Mouse (Mus musculus) liver, embryonic 14 days (tissue): ENCODE data around the gene Slc25a27. TPM values are rescaled to one million over a fixed set of nuclear protein-coding genes. Genes with fewer than 3 reads are reported as not detected.

Source experiments
- polyA plus RNA-seq: library from polyadenylated mRNA; depleted of rRNA; stranded (reverse); fragments of >200 nt; gene quantifications from 2 replicates; pipeline ENCODE4 v1.2.3, GENCODE M21; 2012; rRNA removed

Slc25a27 gene
- polyA plus RNA-seq: 0.48 and 0.58 TPM in 2 replicates

DNA sequence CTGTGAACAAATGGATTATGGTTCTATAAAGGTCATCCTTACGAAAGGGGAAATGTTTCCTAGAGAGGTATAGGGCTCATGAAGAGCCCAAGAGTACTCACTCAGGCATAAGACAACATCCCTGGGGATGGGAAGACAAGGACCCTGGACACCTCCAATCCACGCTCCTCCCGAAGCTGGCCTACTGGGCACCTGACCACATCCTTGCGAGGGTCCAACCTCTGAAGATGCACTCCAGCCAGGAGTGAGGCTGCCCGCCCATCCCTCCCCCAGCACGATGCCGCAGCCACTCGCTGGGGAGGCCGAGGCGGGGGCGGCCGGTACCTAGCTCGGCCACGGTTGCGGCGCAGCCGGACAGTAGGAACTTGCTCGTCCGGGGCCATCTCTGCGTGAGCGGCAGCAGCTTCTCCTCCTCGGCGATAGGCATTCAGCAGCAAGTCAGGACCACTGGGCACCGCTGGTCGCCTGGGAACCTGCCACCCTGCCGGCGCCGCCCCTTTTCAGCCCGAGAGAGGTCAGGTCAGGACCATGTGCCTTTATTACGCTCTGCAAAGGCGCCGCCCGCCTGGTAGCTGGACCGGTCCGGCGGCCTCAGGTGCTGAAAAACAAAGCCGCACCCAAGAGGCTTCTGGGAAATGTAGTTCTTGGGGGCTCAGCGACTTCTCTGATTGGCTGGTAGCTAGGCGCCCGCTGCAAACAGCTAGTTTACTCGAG is at the start of gene Slc25a27:
Gene Slc25a27, minus strand, starts transcription at position 639 of the 714 bp plus-strand sequence.

DNA sequence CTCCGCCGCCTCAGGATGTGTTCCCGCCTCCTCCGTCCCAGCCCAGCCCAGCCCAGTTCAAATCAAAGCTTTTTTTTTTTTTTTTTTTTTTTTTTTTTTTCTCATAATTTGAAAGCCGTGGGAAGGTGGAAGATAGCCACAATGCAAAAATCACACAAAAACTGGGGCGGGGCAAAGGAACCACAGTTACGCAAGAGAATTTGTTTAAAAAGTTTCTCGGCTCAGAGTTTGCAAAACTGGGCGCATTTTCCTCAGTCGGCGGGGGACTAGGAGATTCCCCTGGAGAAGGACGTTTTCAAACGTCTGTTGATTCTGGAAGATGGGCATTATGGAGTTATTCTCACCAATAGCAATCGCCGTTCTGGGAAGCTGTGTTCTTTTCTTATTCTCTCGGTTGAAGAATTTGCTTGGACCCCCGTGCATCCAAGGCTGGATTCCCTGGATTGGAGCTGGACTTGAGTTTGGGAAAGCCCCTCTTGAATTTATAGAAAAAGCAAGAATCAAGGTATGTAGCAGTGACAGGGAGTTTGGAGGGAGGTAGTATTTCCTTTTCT is 353 bp upstream of the Slc25a27 start, which contains the start of gene Cyp39a1:
Gene Cyp39a1, plus strand, starts transcription at position 136 of the 554 bp plus-strand sequence.

DNA sequence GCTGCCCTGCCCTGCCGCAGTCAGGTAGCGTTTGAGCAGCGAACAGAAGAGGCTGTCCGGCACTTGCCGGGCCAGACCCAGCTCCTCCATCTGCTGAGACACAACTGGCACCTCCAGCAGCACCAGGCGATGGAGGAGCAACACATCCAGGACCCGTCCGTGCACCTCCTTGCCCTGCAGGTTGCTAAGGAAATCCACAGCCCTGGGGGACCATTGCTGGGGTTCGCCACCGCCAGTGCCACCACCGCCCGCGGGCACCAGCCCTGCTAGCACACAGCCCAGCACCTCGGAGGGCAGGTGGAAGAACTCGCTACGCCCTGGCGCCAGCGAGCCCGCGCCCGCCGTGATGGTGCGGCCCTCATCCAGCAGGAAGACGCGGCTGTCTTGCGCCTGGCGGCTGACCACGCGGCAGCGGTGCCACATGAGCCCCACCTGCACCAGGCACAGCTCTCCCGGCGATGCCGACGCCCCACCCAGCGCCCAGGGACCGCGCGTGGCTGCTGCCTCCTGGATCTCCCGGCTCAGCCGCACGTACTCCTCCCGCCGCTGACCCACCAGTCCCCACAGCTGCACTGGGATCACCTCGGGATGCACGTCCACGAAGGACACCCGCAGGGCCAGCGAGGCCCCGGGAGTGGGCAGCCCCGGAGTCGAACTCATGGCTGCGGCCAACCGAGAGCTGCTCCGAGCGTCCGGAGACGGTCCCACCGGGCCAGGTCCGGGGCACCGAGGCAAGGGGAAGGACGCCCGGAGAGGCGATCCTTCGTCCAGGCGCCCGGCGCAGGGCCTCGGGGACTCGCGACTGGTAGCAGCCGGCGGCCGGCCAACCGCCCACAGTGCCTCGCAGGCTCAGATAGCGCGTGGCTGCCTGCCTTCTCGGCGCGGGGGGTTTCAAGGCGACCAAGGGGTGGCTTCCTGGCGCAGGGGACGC is 37.3 kb downstream of the Slc25a27 start, which contains the start of gene Tdrd6:
Gene Tdrd6, minus strand, starts transcription at position 804 of the 931 bp plus-strand sequence.

Other genes starting within 250 kb of the Slc25a27 start
- 0.01 and 0.02 TPM in 2 replicates for gene Mep1a, start 164.4 kb downstream of the Slc25a27 start, polyA plus RNA-seq
- gene Ankrd66, start 123.6 kb downstream of the Slc25a27 start, polyA plus RNA-seq: 0.02 TPM in 2 replicates
- gene Pla2g7, start 99.1 kb downstream of the Slc25a27 start, polyA plus RNA-seq: 3.9 and 4.6 TPM in 2 replicates
- gene Tdrd6, start 36.9 kb downstream of the Slc25a27 start, polyA plus RNA-seq: 0.10 and 0.13 TPM in 2 replicates
- gene Cyp39a1, start 211 bp upstream of the Slc25a27 start, polyA plus RNA-seq: 1.4 and 2.2 TPM in 2 replicates
- gene Rcan2, start 134.1 kb upstream of the Slc25a27 start, polyA plus RNA-seq: 0.54 and 0.55 TPM in 2 replicates